Comparison of ENCODE assay signal across 14 mouse cellular contexts in the genomic region with DNA sequence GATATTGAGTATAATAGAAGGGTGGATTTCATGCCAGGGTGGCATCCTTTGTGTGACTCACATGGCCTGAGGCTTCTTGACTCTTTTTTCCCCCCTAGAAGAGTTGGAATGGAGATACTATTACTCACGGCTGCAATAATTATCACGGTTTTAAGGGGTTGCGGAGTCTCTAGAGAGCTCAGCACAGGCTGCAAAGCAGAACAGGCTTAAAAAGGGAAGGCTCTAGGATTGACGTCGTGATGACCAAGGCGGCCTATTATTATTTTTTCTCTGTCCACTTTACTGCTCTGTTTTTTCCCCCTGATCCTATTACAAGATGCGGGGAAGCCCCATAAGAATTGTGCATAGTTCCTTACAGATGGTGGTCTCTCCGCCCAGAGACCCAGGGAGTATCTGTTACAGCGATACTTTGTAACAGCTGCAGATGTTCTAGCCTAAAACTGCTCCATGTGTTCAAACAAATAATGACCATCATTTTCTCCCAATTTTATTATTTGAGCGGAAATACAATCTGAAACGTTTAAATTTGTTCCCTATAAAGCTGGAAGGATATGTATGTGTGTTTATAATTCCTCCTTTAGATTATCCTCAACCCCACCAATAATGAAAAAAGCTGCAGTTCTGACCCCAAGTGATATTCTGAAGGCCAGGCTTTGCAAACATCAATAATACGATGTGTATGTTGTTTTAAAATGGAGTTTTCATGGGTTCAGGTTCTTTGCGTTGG. TPM values are rescaled to one million over a fixed set of nuclear protein-coding genes. Genes with fewer than 3 reads are reported as not detected.
DNase-seq lines count a peak whose midpoint lies in the region; ATAC-seq and TF ChIP-seq lines count a peak whose summit lies in the region.
"Had no signal": no experiment of that assay in that cellular context is flagged by ENCODE, and none has a peak within 500 bp of the region (broad histone marks: within the 10 kb centered on the region; RNA-seq: fewer than 3 reads in every experiment).

No protein-coding gene starts in this region.

- TF ChIP-seq POLR2A in brain, embryonic 14.5 days (IDR thresholded peaks at IDR 0.05; ENCODE audit: borderline replicate concordance, extremely low read depth, insufficient read depth, insufficient read length, poor library complexity, severe bottlenecking), result no peak

- no peaks in the 10 kb centered on the region for H3K27me3 ChIP-seq in C2C12 (ENCODE audit: control insufficient read depth, insufficient read depth, insufficient read length)
- H3K27me3 ChIP-seq in hindbrain, embryonic 14.5 days (ENCODE audit: control insufficient read depth, insufficient read depth, low read length), result peaks cover 86% of the 10 kb centered on the region
- H3K27me3 ChIP-seq in midbrain, embryonic 14.5 days (ENCODE audit: control insufficient read depth, insufficient read depth, low read length), result peaks cover 49% of the 10 kb centered on the region

- TF ChIP-seq CTCF in C2C12 (IDR thresholded peaks at IDR 0.05; ENCODE audit: control insufficient read depth, insufficient read depth, insufficient read length), result no peak
- no peak for TF ChIP-seq CTCF in brain, embryonic 14.5 days (IDR thresholded peaks at IDR 0.05; ENCODE audit: borderline replicate concordance, extremely low read depth, insufficient read depth, insufficient read length)

- peaks cover 35% of the 10 kb centered on the region for H3K79me2 ChIP-seq in C2C12 (ENCODE audit: control insufficient read depth, insufficient read depth)

- H3K4me1 ChIP-seq in hindbrain, embryonic 14.5 days (replicated peaks; ENCODE audit: control insufficient read depth, insufficient read depth, low read length), result peaks cover 14% of the 10 kb centered on the region; the same call in 1 of the 2 replicates
- H3K4me1 ChIP-seq in midbrain, embryonic 14.5 days (ENCODE audit: control insufficient read depth, insufficient read depth, low read length), result peaks cover 17% of the 10 kb centered on the region; the same call in 1 of the 2 replicates

- peaks cover 31% of the 10 kb centered on the region for H3K36me3 ChIP-seq in C2C12 (ENCODE audit: control insufficient read depth, insufficient read depth)
- no peaks in the 10 kb centered on the region for H3K36me3 ChIP-seq in hindbrain, embryonic 14.5 days (replicated peaks; ENCODE audit: control insufficient read depth, insufficient read depth)
- no peaks in the 10 kb centered on the region for H3K36me3 ChIP-seq in midbrain, embryonic 14.5 days (ENCODE audit: control insufficient read depth, insufficient read depth, low read length)

- H3K9me3 ChIP-seq in hindbrain, embryonic 14.5 days (ENCODE audit: control insufficient read depth, low read length), result no peaks in the 10 kb centered on the region
- H3K9me3 ChIP-seq in midbrain, embryonic 14.5 days (ENCODE audit: control insufficient read depth, low read length), result no peaks in the 10 kb centered on the region

- H3K4me3 ChIP-seq in C2C12 (ENCODE audit: insufficient read depth, poor library complexity, severe bottlenecking), result no peak overlapping the region
- peak overlapping the region; percentile 39 for H3K4me3 ChIP-seq in hindbrain, embryonic 14.5 days (replicated peaks; ENCODE audit: low read length)
- peak overlapping the region; percentile 54 for H3K4me3 ChIP-seq in midbrain, embryonic 14.5 days (replicated peaks; ENCODE audit: low read depth, low read length)
- H3K4me3 ChIP-seq: layer of hippocampus, adult 2 months had no signal

- peak overlapping the region; percentile 58 for H3K27ac ChIP-seq in hindbrain, embryonic 14.5 days
- H3K27ac ChIP-seq in midbrain, embryonic 14.5 days (replicated peaks; ENCODE audit: low read depth, low read length), result peak overlapping the region; percentile 91
- H3K27ac ChIP-seq: layer of hippocampus, adult 2 months; stomach, postnatal 0 days had no signal

- peak overlapping the region; percentile 55 for H3K9ac ChIP-seq in hindbrain, embryonic 14.5 days
- H3K9ac ChIP-seq in midbrain, embryonic 14.5 days (replicated peaks; ENCODE audit: low read length), result peak overlapping the region; percentile 73; the same call in 1 of the 2 replicates

- 4% methylated on average over 13 of the region's 13 CpGs for WGBS in hindbrain, embryonic 14.5 days
- 3% methylated on average over 13 of the region's 13 CpGs for WGBS in midbrain, embryonic 14.5 days

- ATAC-seq in hindbrain, embryonic 14.5 days (ENCODE audit: low FRiP score), result no peak
- no peak for ATAC-seq in midbrain, embryonic 14.5 days (ENCODE audit: low FRiP score, low TSS enrichment)
- no peak for ATAC-seq in megakaryocyte-erythroid progenitor cell, adult 5-6 weeks (replicated peaks; ENCODE audit: low FRiP score, low TSS enrichment, poor library complexity, severe bottlenecking)
- ATAC-seq: lung, postnatal 0 days had no signal

- peak overlapping the region; percentile 39 for H3K4me2 ChIP-seq in hindbrain, embryonic 14.5 days (replicated peaks)
- peak overlapping the region; percentile 43 for H3K4me2 ChIP-seq in midbrain, embryonic 14.5 days (ENCODE audit: low read length)

- no peak overlapping the region for H3ac ChIP-seq in C2C12 (ENCODE audit: control insufficient read depth, insufficient read length, low read depth)

- peak; percentile 70 for DNase-seq in brain, embryonic 14.5 days (ENCODE audit: low read depth)
- DNase-seq in hindbrain, embryonic 14.5 days (ENCODE audit: low spot score), result no peak
- peak; percentile 73 for DNase-seq in midbrain, embryonic 14.5 days
- no peak for DNase-seq in right cerebral cortex, adult 2 months (ENCODE audit: low spot score in 2 of 2)
- DNase-seq in right cerebral cortex, postnatal 36 days (ENCODE audit: low spot score in 2 of 2), result no peak
- DNase-seq: kidney, adult 2 months; right cerebral cortex, postnatal 14 days had no signal

- H3K79me3 ChIP-seq in C2C12 (ENCODE audit: low read depth), result peaks cover 19% of the 10 kb centered on the region

TF ChIP-seq in C2C12, 6 proteins besides CTCF, POLR2A, EP300 and RAD21:
- TF ChIP-seq MAX (IDR thresholded peaks at IDR 0.05) (peak; percentile 42), MYOD1 (IDR thresholded peaks at IDR 0.05; ENCODE audit: control insufficient read depth, insufficient read length, low read depth) (no peak)

RNA-seq across cellular contexts. Expression of a gene that starts 4.1 kb away (rescaled TPM):
- 15.9 TPM for polyA plus RNA-seq in C2C12 (2012; fragmentation: generic; extraction: Trizol)
- 13.7 and 24.0 TPM in 2 replicates for polyA plus RNA-seq in brain, embryonic 14.5 days (2012; rRNA removed)
- 32.7 and 34.8 TPM in 2 replicates for polyA plus RNA-seq in hindbrain, embryonic 14.5 days (2014; fragmentation: Nextera tagmentation; extraction: Ambion mirVana)
- 42.2 and 50.9 TPM in 2 replicates for polyA plus RNA-seq in midbrain, embryonic 14.5 days (2014; fragmentation: Nextera tagmentation; extraction: Ambion mirVana)
- total RNA-seq in megakaryocyte-erythroid progenitor cell, adult 5-6 weeks (2014; fragmentation: Nextera tagmentation), result 30.5 and 30.9 TPM in 2 replicates
- total RNA-seq in megakaryocyte-erythroid progenitor cell, adult 5-6 weeks (2017), result 41.3 and 50.2 TPM in 2 replicates

RNA-seq across cellular contexts. Expression of a gene that starts 4.5 kb away (rescaled TPM):
- 14.4 TPM for polyA plus RNA-seq in C2C12 (2012; fragmentation: generic; extraction: Trizol)
- polyA plus RNA-seq in brain, embryonic 14.5 days (2012; rRNA removed), result 36.1 and 57.3 TPM in 2 replicates
- 26.3 and 27.5 TPM in 2 replicates for polyA plus RNA-seq in hindbrain, embryonic 14.5 days (2014; fragmentation: Nextera tagmentation; extraction: Ambion mirVana)
- polyA plus RNA-seq in midbrain, embryonic 14.5 days (2014; fragmentation: Nextera tagmentation; extraction: Ambion mirVana), result 61.8 and 74.7 TPM in 2 replicates
- not detected in 2 replicates for total RNA-seq in megakaryocyte-erythroid progenitor cell, adult 5-6 weeks (2014; fragmentation: Nextera tagmentation)
- total RNA-seq in megakaryocyte-erythroid progenitor cell, adult 5-6 weeks (2017), result not detected in 2 replicates
- total RNA-seq: liver, adult 2 months had no signal
- polyA plus RNA-seq: frontal cortex, adult 2 months; liver, adult 2 months had no signal

Comparison
In these comparisons a context has a peak if more than half of its experiments do, and no peak if none do; other contexts are left out.
1. DNase-seq: peak in brain, embryonic 14.5 days (single experiment) and midbrain, embryonic 14.5 days (single experiment); none in hindbrain, embryonic 14.5 days (single experiment), right cerebral cortex, adult 2 months (0 of 2) and right cerebral cortex, postnatal 36 days (0 of 2).